Mouse (Mus musculus): ENCODE measurements around the gene Katnb1. TPM values are rescaled to one million over a fixed set of nuclear protein-coding genes. Genes with fewer than 3 reads are reported as not detected.

The Katnb1 gene
- total and polyA plus RNA-seq, 3 experiments, result 9.8 to 19.8 (median 13.1) TPM

DNA sequence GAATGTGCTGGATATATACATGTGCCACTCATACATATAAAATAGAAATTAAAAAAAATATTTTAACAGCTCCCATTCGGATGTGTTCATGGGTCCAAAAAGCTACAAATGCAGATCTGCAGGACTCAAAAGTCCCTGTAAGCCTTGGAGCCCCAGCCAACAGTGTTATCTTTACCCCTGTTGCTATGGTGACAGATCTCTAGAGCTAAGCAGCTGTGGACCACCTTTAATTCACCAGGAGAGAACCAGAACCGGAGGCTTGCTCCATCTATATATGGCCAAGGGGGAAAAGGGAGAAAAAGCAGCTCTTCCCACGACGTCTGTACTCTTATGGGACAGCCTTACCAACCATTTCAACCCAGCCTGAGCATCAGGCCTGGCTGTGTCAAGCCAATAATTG lies 36.2 kb upstream of the Katnb1 start:
- no peak for DNase-seq (ENCODE audit: extremely low read depth)
- no peak for TF ChIP-seq BHLHE40 (IDR thresholded peaks at IDR 0.05; ENCODE audit: low read depth, low read length)
- no peak for TF ChIP-seq CTCF (conservative IDR thresholded peaks at IDR 0.05 in 1 of 2, IDR thresholded peaks at IDR 0.05 in 1 of 2; ENCODE audit: low read depth in 2 of 2, low read length in 2 of 2)
- no peak for TF ChIP-seq POLR2AphosphoS2 (IDR thresholded peaks at IDR 0.05; ENCODE audit: low read depth, low read length)
- TF ChIP-seq NELFE (IDR thresholded peaks at IDR 0.05; ENCODE audit: low read depth, low read length), result no peak
- TF ChIP-seq MAFK (IDR thresholded peaks at IDR 0.05; ENCODE audit: insufficient replicate concordance, low read length), result no peak
- TF ChIP-seq ELF1 (IDR thresholded peaks at IDR 0.05; ENCODE audit: low read depth, low read length), result no peak
- TF ChIP-seq JUND (conservative IDR thresholded peaks at IDR 0.05; ENCODE audit: low read depth, low read length), result no peak
- TF ChIP-seq NRF1 (IDR thresholded peaks at IDR 0.05; ENCODE audit: low read depth, low read length), result no peak
- TF ChIP-seq TCF12 (IDR thresholded peaks at IDR 0.05; ENCODE audit: low read depth, low read length), result no peak
- no peak for TF ChIP-seq ZC3H11A (IDR thresholded peaks at IDR 0.05; ENCODE audit: low read depth, low read length)
- no peak for TF ChIP-seq MYC (IDR thresholded peaks at IDR 0.05; ENCODE audit: low read depth, low read length)
- no peak for TF ChIP-seq PAX5 (IDR thresholded peaks at IDR 0.05; ENCODE audit: low read length)
- no peak for TF ChIP-seq USF1 (IDR thresholded peaks at IDR 0.05; ENCODE audit: low read depth, low read length)
- no peak for TF ChIP-seq SMC3 (IDR thresholded peaks at IDR 0.05; ENCODE audit: low read depth, low read length)
- no peak for TF ChIP-seq MXI1 (IDR thresholded peaks at IDR 0.05; ENCODE audit: low read depth, low read length)
- no peak for TF ChIP-seq ZNF384 (IDR thresholded peaks at IDR 0.05; ENCODE audit: low read depth, low read length)
- H3K9ac ChIP-seq (ENCODE audit: insufficient read depth, low read depth), result no peak overlapping the region
- in situ Hi-C loops (cut with MboI; ENCODE audit: low pct_ligation_motif_present, low pct_unique_long_range_greater_than_20kb, low sequenced_read_pairs), result no loop called here
- no peak overlapping the region for H3K4me3 ChIP-seq (replicated peaks in 1 of 3; ENCODE audit: low read depth in 2 of 3, low read length in 2 of 3, poor library complexity in 1 of 3)
- no peaks in the 10 kb centered on the region for H3K79me2 ChIP-seq (replicated peaks; ENCODE audit: control insufficient read depth, extremely low read depth, insufficient read depth, poor library complexity, severe bottlenecking)
- H3K9me3 ChIP-seq (replicated peaks; ENCODE audit: low read length), result no peaks in the 10 kb centered on the region
- H3K36me3 ChIP-seq (replicated peaks in 1 of 2; ENCODE audit: control insufficient read depth in 1 of 2, insufficient read depth in 1 of 2, low read length in 1 of 2), result no peaks in the 10 kb centered on the region
- peaks cover 45% of the 10 kb centered on the region for H3K27me3 ChIP-seq (replicated peaks)
- 0 out of 4 replicates have a peak, but pooled peaks cover 0 to 2% of the 10 kb centered on the region in 2 experiments for H3K4me1 ChIP-seq (ENCODE audit: control insufficient read depth in 1 of 2, insufficient read depth in 2 of 2)
- no peak overlapping the region for H3K4me2 ChIP-seq (ENCODE audit: insufficient read depth, low read depth, poor library complexity, severe bottlenecking)
- dilution Hi-C loops (cut with MboI; ENCODE audit: extremely low pct_ligation_motif_present, extremely low pct_unique_long_range_greater_than_20kb, low sequenced_read_pairs), result no loop called here
- no peak overlapping the region for H3K27ac ChIP-seq (ENCODE audit: insufficient read depth, low read depth)

DNA sequence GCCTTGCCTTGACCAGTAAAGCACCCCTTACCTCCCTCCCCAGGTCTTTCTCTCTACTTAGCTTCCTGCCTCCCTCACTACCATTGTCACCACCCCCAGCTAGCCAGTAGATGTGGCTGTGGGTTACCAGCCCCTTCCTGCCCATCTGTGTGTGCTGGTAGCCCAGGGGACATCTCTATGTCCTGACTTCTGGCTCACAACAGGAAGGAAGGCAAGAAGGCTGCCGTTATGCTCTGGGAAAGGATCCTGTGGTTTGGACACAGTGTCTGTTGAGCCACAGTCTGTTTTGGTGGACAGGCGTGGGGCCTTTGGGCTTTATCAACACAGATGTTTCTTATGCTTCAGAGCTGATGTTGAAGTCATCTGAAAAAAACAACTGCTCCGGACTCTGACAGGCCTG lies 34.0 kb upstream of the Katnb1 start:
- no peak overlapping the region for H3K4me2 ChIP-seq (ENCODE audit: insufficient read depth, low read depth, poor library complexity, severe bottlenecking)
- no peak overlapping the region for H3K4me3 ChIP-seq (replicated peaks in 1 of 3; ENCODE audit: low read depth in 2 of 3, low read length in 2 of 3, poor library complexity in 1 of 3)
- H3K27ac ChIP-seq (ENCODE audit: insufficient read depth, low read depth), result no peak overlapping the region
- no peaks in the 10 kb centered on the region for H3K79me2 ChIP-seq (replicated peaks; ENCODE audit: control insufficient read depth, extremely low read depth, insufficient read depth, poor library complexity, severe bottlenecking)
- H3K27me3 ChIP-seq (replicated peaks), result peaks cover 49% of the 10 kb centered on the region
- H3K4me1 ChIP-seq (ENCODE audit: control insufficient read depth in 1 of 2, insufficient read depth in 2 of 2), result 0 out of 4 replicates have a peak, but pooled peaks cover 0 to 2% of the 10 kb centered on the region in 2 experiments
- DNase-seq (ENCODE audit: extremely low read depth), result no peak
- in situ Hi-C loops (cut with MboI; ENCODE audit: low pct_ligation_motif_present, low pct_unique_long_range_greater_than_20kb, low sequenced_read_pairs) (no loop called here), dilution Hi-C loops (cut with MboI; ENCODE audit: extremely low pct_ligation_motif_present, extremely low pct_unique_long_range_greater_than_20kb, low sequenced_read_pairs) (no loop called here)
- no peaks in the 10 kb centered on the region for H3K9me3 ChIP-seq (replicated peaks; ENCODE audit: low read length)
- no peaks in the 10 kb centered on the region for H3K36me3 ChIP-seq (replicated peaks in 1 of 2; ENCODE audit: control insufficient read depth in 1 of 2, insufficient read depth in 1 of 2, low read length in 1 of 2)
- TF ChIP-seq BHLHE40 (IDR thresholded peaks at IDR 0.05; ENCODE audit: low read depth, low read length), result no peak
- TF ChIP-seq KAT2A (IDR thresholded peaks at IDR 0.05; ENCODE audit: insufficient replicate concordance, low read length), result no peak
- TF ChIP-seq MEF2A (IDR thresholded peaks at IDR 0.05; ENCODE audit: borderline replicate concordance, low read depth, low read length), result no peak
- TF ChIP-seq ZKSCAN1 (IDR thresholded peaks at IDR 0.05; ENCODE audit: borderline replicate concordance, low read depth, low read length), result no peak
- TF ChIP-seq IRF4 (IDR thresholded peaks at IDR 0.05; ENCODE audit: low read depth, low read length), result no peak
- TF ChIP-seq ELF1 (IDR thresholded peaks at IDR 0.05; ENCODE audit: low read depth, low read length), result no peak
- TF ChIP-seq MAZ (IDR thresholded peaks at IDR 0.05; ENCODE audit: low read depth, low read length), result no peak
- no peak for TF ChIP-seq MAFK (IDR thresholded peaks at IDR 0.05; ENCODE audit: insufficient replicate concordance, low read length)
- no peak for TF ChIP-seq CTCF (conservative IDR thresholded peaks at IDR 0.05 in 1 of 2, IDR thresholded peaks at IDR 0.05 in 1 of 2; ENCODE audit: low read depth in 2 of 2, low read length in 2 of 2)
- no peak for TF ChIP-seq NRF1 (IDR thresholded peaks at IDR 0.05; ENCODE audit: low read depth, low read length)
- TF ChIP-seq ETS1 (conservative IDR thresholded peaks at IDR 0.05; ENCODE audit: low read depth, low read length), result no peak
- no peak for TF ChIP-seq ZC3H11A (IDR thresholded peaks at IDR 0.05; ENCODE audit: low read depth, low read length)
- no peak for TF ChIP-seq CHD1 (IDR thresholded peaks at IDR 0.05; ENCODE audit: low read depth, low read length)
- TF ChIP-seq MYC (IDR thresholded peaks at IDR 0.05; ENCODE audit: low read depth, low read length), result no peak
- TF ChIP-seq JUND (conservative IDR thresholded peaks at IDR 0.05; ENCODE audit: low read depth, low read length), result no peak
- no peak overlapping the region for H3K9ac ChIP-seq (ENCODE audit: insufficient read depth, low read depth)
